Mouse (Mus musculus): ENCODE data around the gene Dlx3. TPM values are rescaled to one million over a fixed set of nuclear protein-coding genes. Genes with fewer than 3 reads are reported as not detected.

Dlx3 gene
- 3.0 and 7.3 TPM in 2 replicates for polyA plus RNA-seq (2012; rRNA removed)

GRCm38 (mm10) chr11:95119990-95120632 is at the start of gene Dlx3:
Dlx3 (plus strand) TSS chr11:95120119.

DNA sequence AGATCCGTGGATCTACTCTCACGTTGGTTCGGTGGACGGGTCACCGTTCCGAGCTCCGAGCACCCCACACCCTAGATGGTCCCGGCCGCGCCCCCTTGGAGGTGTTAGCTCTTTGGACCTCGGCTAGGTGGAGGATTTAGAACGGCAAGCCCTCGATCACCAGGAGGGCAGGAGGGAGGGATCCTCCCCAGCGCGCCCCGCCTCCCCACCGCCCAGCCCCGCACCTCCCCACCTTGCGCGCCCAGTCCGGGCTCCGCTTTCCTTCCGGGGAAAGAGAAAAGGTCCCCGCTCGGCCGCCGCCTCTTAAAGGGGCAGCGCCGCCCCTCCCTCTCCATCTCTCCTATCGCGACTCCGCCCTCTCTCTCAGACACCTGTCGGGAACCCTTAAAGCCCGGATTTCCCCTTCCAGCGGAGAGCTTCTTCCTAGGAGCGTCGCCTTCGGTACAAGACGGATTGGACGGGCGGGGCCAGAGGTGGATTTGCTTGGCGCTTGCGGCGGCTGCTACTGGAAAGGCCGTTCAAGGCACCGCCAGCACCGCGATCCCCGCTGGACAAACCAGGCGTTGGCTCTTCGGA is 43.3 kb upstream of the Dlx3 start, which contains the start of gene Itga3:
Gene Itga3 (minus strand): TSS at position 266 of the 576 bp plus-strand sequence.

DNA sequence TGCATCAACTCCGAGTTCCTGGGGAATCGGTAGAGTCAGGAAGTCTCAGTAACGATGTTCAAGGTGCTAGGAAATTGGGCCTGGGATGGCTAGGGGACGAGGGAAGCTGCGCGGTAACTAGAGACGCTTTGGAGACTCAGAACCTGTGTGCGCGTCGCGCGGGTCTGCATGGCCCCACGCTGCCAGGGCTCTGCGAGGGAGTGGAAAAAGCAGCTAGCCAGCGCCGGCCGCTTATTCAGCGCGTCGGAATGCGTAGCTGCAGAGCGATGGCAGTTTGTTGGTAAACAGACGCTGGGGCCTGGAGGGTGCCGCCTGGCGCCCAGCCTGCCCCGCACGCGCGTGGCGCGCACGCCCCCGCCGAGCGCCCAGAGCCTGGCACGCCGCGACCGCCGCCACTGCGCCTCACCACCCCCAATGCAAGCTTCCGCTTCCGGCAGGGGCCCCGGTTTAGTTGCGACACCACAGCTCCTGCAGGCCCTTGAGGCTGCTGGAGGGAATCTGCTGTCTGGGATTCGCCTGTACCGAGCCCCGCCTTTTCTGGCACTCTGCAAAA is 26.0 kb downstream of the Dlx3 start, which contains the start of gene Dlx4:
Gene Dlx4 (minus strand): TSS at position 413 of the 553 bp plus-strand sequence.

Other genes starting within 250 kb of the Dlx3 start
- gene Col1a1, start 183.9 kb upstream of the Dlx3 start, polyA plus RNA-seq (2012; rRNA removed): 75.0 and 75.6 TPM in 2 replicates
- gene Hils1, start 152.5 kb upstream of the Dlx3 start, polyA plus RNA-seq (2012; rRNA removed): not detected in 2 replicates
- 14.9 and 24.0 TPM in 2 replicates for gene Sgca, start 143.8 kb upstream of the Dlx3 start, polyA plus RNA-seq (2012; rRNA removed)
- gene Ppp1r9b, start 129.1 kb upstream of the Dlx3 start, polyA plus RNA-seq (2012; rRNA removed): 13.7 and 18.1 TPM in 2 replicates
- gene Samd14, start 110.2 kb upstream of the Dlx3 start, polyA plus RNA-seq (2012; rRNA removed): 3.6 TPM in 2 replicates
- 47.3 and 47.4 TPM in 2 replicates for gene Pdk2, start 78.8 kb upstream of the Dlx3 start, polyA plus RNA-seq (2012; rRNA removed)
- gene Itga3, start 43.3 kb upstream of the Dlx3 start, polyA plus RNA-seq (2012; rRNA removed): 35.8 and 40.0 TPM in 2 replicates
- 0.26 and 0.61 TPM in 2 replicates for gene Dlx4, start 26.1 kb downstream of the Dlx3 start, polyA plus RNA-seq (2012; rRNA removed)
- 0.32 and 0.34 TPM in 2 replicates for gene Tac4, start 141.4 kb downstream of the Dlx3 start, polyA plus RNA-seq (2012; rRNA removed)
- 10.7 and 11.6 TPM in 2 replicates for gene Kat7, start 190.1 kb downstream of the Dlx3 start, polyA plus RNA-seq (2012; rRNA removed)
- 18.2 and 21.7 TPM in 2 replicates for gene Fam117a, start 216.9 kb downstream of the Dlx3 start, polyA plus RNA-seq (2012; rRNA removed)